Mouse (Mus musculus) lung, adult 2 months (tissue): ENCODE data around the gene Rinl. TPM values are rescaled to one million over a fixed set of nuclear protein-coding genes. Genes with fewer than 3 reads are reported as not detected.

Source experiments
- DNase-seq: peaks from one replicate; pipeline ENCODE4 v3.0.0; 2022
- H3K4me1 ChIP-seq: fragments of 200-500 bp; 2 replicates; pipeline ENCODE4 v1.6.1; 2011; ENCODE audit warnings: low read length; ENCODE audit not compliant: control insufficient read depth, insufficient read depth
- H3K4me3 ChIP-seq: fragments of 200-500 bp; replicated peaks from 2 replicates; pipeline ENCODE3; 2011; ENCODE audit warnings: low read depth, mild to moderate bottlenecking, control low read depth, low read length; ENCODE audit errors: extremely low read depth
- CTCF ChIP-seq: fragments of 200-500 bp; IDR thresholded peaks from 2 replicates; pipeline ENCODE4 v1.5.1; 2011; ENCODE audit warnings: mild to moderate bottlenecking, low read length, control low read depth; ENCODE audit not compliant: insufficient read depth
- POLR2A ChIP-seq: fragments of 200-500 bp; IDR thresholded peaks from 2 replicates; pipeline ENCODE4 v1.6.1; 2011; ENCODE audit warnings: low read depth, mild to moderate bottlenecking, control low read depth, low read length, borderline replicate concordance; ENCODE audit errors: extremely low read depth
- WGBS: fragments of 180-500 bp; shearing (Covaris S2); methylation state at CpG from one replicate; pipeline ENCODE4 v1.1.7; 2018; 5-methylcytosine and 5-hydroxymethylcytosine counted together
- polyA plus RNA-seq: library from polyadenylated mRNA; depleted of rRNA; stranded (reverse); fragments of >200 nt; gene quantifications from 2 replicates; pipeline ENCODE4 v1.2.3, GENCODE M21; 2012

Gene Rinl
- polyA plus RNA-seq, 1 experiment = 14.5 TPM

GRCm38 (mm10) chr7:28820358-28821260 lies 31.8 kb downstream of the Rinl start:
- Histone ChIP-seq H3K4me3 (no peak overlapping the region), H3K4me1 (peaks cover 11% of the 10 kb centered on the region)
- peak; percentile 55 for DNase-seq
- WGBS = 38% methylated on average over 12 of the region's 12 CpGs
- no peak for TF ChIP-seq CTCF
- no peak for TF ChIP-seq POLR2A

GRCm38 (mm10) chr7:28821261-28821831 lies 32.6 kb downstream of the Rinl start:
- DNase-seq = no peak
- TF ChIP-seq CTCF = no peak
- TF ChIP-seq POLR2A = no peak
- Histone ChIP-seq H3K4me3 (no peak overlapping the region), H3K4me1 (peaks cover 13% of the 10 kb centered on the region)
- 44% methylated on average over 10 of the region's 10 CpGs for WGBS

GRCm38 (mm10) chr7:28822556-28822955 lies 33.8 kb downstream of the Rinl start:
- TF ChIP-seq POLR2A (no peak), CTCF (no peak)
- H3K4me3 ChIP-seq = no peak overlapping the region
- no peak for DNase-seq
- H3K4me1 ChIP-seq = peaks cover 13% of the 10 kb centered on the region
- WGBS = 60% methylated on average over 1 of the region's 1 CpGs

GRCm38 (mm10) chr7:28822993-28823903 lies 34.5 kb downstream of the Rinl start:
- no peak overlapping the region for H3K4me3 ChIP-seq
- TF ChIP-seq CTCF (no peak), POLR2A (no peak)
- WGBS = 54% methylated on average over 10 of the region's 10 CpGs
- DNase-seq = no peak
- H3K4me1 ChIP-seq = peaks cover 11% of the 10 kb centered on the region

- 33% methylated on average over 2 of the region's 2 CpGs for WGBS
- no peak for DNase-seq
These were observed 35.2 kb downstream of the Rinl start for GRCm38 (mm10) chr7:28823932-28824331.

GRCm38 (mm10) chr7:28824941-28825685 lies 36.3 kb downstream of the Rinl start, which contains the start of gene Ech1:
TSS of gene Ech1 (plus strand) at chr7:28825217.
- under 1% methylated on average over 33 of the region's 33 CpGs for WGBS
- peak; percentile 88 for DNase-seq
- peak within 1 kb of the TSS; percentile 99 for H3K4me3 ChIP-seq
- TF ChIP-seq CTCF (no peak), POLR2A (peak; percentile 82; the same call in 1 of the 2 replicates)
- peaks cover 8% of the 10 kb centered on the region for H3K4me1 ChIP-seq

More at GRCm38 (mm10) chr7:28823932-28824331, 35.2 kb downstream of the Rinl start:
- TF ChIP-seq CTCF (no peak), POLR2A (no peak)
- no peak overlapping the region for H3K4me3 ChIP-seq
- H3K4me1 ChIP-seq = peaks cover 11% of the 10 kb centered on the region

GRCm38 (mm10) chr7:28825686-28826401 lies 37.1 kb downstream of the Rinl start:
- DNase-seq = peak; percentile 66
- TF ChIP-seq POLR2A = no peak
- no peak for TF ChIP-seq CTCF
- peaks cover 8% of the 10 kb centered on the region for H3K4me1 ChIP-seq
- WGBS = 20% methylated on average over 11 of the region's 11 CpGs
- H3K4me3 ChIP-seq = peak overlapping the region; percentile 99

GRCm38 (mm10) chr7:28826402-28826772 lies 37.6 kb downstream of the Rinl start:
- no peak for TF ChIP-seq POLR2A
- TF ChIP-seq CTCF = no peak
- DNase-seq = no peak
- 81% methylated on average over 7 of the region's 7 CpGs for WGBS
- Histone ChIP-seq H3K4me1 (0 out of 2 replicates have a peak, but pooled peaks cover 5% of the 10 kb centered on the region), H3K4me3 (no peak overlapping the region)

- H3K4me1 ChIP-seq = peaks cover 7% of the 10 kb centered on the region; the same call in 1 of the 2 replicates
- 46% methylated on average over 3 of the region's 3 CpGs for WGBS
- DNase-seq = no peak
- no peak overlapping the region for H3K4me3 ChIP-seq
- no peak for TF ChIP-seq CTCF
- TF ChIP-seq POLR2A = no peak
These were observed 38.6 kb downstream of the Rinl start for GRCm38 (mm10) chr7:28827338-28827737.
